Mouse (Mus musculus): ENCODE measurements around the gene Smu1.
A peak's percentile ranks its signal among the peaks of the same experiment; 100 is the strongest.
"Not testable (repeated sequence)": the region's sequence is repeated elsewhere in the genome, so short reads cannot be mapped to it uniquely, and the experiment has no call there.

Gene Smu1

DNA sequence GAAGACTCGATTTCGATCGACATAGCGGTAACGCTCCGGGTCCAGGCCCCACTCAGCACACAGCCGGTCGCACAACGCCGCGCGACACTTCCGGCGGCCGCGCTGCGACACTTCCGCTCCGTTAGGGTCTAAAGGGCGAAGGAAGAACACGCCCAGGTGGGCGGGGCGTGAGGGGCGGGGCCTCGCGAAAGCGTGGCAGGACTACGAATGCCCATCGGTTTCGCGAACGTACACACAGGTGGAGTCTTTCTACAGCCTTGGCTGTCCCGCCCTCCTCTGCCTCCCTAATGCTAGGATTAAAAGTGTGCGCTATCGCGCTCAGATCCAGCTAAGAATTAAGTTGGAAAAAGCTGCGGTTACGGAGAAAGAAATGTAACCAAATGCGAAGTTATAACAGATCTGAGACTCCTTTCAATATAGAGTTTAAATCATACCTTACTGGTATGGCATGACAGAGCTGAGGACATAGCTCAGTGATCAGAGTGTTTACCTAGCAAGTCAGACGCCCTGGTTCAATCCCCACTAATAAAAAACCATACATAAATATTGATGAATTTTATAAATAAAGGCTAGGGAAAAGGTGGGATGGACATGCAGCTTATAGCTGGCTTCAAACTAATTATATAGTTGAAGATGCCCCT is at the start of gene Smu1:
Gene Smu1, minus strand, starts transcription at position 144 of the 641 bp plus-strand sequence.
- DNase-seq (ENCODE audit: low read depth, low spot score) = peak; percentile 99

- DNase-seq (ENCODE audit: low read depth, low spot score) = no peak
These were observed 49.7 kb upstream of the Smu1 start for GRCm38 (mm10) chr4:40807382-40807781.

DNA sequence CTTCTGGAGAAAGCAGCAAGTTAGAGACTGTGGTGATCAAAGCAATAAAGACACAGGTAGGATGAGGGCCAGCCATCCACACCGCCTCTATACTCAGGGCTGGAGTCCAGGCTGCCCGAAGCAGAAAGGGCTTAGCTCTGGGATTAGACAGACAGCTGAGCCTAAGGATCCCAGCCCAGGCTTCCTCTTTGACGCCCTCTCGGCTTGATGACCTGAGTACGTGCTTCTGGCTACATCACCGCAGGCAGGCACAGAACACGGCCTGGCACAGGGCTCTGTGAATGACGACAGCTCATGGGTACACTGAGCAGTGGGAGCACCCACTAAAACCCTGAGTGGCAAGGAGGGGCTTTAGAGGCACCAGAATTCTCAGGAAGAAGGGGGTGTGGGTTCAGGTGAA is 47.7 kb upstream of the Smu1 start:
- DNase-seq (ENCODE audit: low read depth, low spot score) = no peak

DNA sequence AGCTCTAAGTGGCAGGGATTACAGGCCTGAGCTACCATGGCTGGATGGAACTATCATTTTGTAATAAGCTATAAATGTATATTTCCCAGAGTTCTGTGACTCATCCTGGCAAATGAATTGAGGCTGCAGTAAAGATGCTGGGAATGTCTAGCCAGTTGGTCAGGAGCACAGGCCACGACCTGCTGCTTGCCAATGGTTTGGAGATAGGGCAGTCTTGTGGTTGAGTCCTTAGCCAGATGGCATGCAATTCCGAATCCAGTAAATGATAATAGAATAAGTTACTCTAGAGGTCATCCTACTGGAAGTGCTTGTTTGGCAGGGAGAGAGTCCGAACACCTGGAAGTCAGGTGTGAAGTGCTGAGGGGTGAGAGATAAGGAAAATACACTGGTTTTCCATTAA is 45.1 kb upstream of the Smu1 start:
- no peak for DNase-seq (ENCODE audit: low read depth, low spot score)

DNA sequence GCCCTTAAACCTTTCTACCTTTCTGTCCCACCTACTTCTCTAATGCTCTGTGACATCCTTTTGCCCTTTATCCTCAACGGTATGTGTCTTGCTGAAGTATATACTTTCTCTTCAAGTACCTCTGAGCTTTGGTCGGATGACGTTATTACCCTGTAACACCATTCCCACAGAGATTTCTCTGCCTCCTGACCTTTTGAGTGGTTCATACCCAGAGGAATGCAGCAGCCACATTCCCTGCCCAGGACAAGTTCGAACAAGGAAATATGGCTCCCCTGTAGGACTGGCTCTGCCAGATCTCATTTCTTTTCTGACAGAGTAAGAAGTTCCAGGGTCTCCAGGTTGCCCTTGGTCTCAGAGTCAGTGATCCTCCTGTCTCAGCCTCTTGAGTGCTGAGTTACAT is 44.2 kb upstream of the Smu1 start:
- no peak for DNase-seq (ENCODE audit: low read depth, low spot score)

GRCm38 (mm10) chr4:40800873-40801272 is 43.1 kb upstream of the Smu1 start:
- DNase-seq (ENCODE audit: low read depth, low spot score) = no peak

GRCm38 (mm10) chr4:40798833-40799555 is 41.3 kb upstream of the Smu1 start:
- not testable (repeated sequence) for DNase-seq (ENCODE audit: low read depth, low spot score)

DNA sequence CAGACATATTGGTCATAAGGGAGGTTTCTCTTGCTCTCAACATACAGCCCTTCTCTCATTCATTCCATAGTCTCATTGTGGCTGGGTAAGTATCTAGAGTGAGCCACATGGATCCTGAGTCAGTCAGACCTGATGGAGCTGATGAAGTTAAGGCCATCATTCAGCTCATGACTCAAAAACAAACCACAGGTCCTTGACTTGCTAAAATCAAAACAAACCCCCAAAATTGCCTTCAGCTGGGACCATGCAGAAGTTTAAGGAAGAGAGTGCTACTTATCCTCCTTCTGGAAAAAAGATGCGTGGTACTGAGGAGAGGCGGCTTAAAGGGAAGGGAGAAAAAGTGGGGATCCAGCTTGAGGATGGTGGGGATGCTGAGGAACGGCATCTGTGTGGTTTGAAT is 38.0 kb upstream of the Smu1 start:
- no peak for DNase-seq (ENCODE audit: low read depth, low spot score)

- DNase-seq (ENCODE audit: low read depth, low spot score) = no peak
These were observed 36.6 kb upstream of the Smu1 start for GRCm38 (mm10) chr4:40794320-40794719.

DNA sequence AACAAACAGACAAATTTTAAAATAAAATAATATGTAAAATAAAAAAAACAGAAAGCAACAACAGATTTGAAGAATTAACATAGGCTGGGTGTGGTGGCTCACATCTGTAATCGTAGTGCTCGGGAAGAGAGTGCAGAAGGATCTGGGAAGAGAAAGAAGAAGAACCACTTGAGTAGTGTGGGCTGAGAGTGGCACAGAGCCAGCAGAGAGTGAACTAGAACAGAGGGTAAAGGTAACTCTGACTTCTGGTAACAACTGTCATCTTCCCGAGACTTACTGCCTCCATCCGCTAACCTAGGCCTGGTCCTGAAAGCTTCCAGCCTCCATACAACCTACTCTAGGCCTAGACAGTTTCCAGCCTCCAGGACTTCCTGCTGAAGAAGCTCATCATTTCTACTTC is 33.5 kb upstream of the Smu1 start:
- no peak for DNase-seq (ENCODE audit: low read depth, low spot score)

GRCm38 (mm10) chr4:40786578-40786977 is 28.9 kb upstream of the Smu1 start:
- no peak for DNase-seq (ENCODE audit: low read depth, low spot score)

DNA sequence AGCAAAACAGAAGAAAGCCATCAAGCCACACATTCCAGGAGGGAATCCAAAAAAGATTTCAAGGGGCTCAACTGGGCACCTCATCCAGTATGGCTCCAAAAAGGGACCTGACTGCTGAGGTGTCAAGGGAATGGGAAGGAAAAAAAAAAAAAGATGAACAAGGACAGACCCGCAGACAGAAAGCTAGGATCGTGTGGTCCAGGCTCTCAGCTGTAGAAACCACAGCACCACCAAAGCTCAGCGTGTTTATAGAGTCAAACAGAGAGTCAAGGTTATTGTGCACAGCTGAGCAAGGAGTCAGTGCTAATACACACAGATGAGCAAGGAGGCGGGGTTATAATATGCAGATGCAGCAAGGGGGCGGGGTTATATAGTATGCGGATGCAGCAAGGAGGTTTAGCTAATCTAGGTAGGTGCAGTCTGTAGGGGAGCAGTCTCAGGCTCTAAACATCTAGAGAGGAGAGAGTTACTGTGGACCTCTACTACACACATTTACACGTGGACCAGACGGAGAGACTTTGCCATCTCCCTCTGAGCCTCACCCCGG is 28.0 kb upstream of the Smu1 start:
- peak; percentile 65 for DNase-seq (ENCODE audit: low read depth, low spot score)

- DNase-seq (ENCODE audit: low read depth, low spot score) = no peak
These were observed 26.9 kb upstream of the Smu1 start for GRCm38 (mm10) chr4:40784556-40785169.

- DNase-seq (ENCODE audit: low read depth, low spot score) = no peak
These were observed 25.3 kb upstream of the Smu1 start for GRCm38 (mm10) chr4:40783049-40783448.

DNA sequence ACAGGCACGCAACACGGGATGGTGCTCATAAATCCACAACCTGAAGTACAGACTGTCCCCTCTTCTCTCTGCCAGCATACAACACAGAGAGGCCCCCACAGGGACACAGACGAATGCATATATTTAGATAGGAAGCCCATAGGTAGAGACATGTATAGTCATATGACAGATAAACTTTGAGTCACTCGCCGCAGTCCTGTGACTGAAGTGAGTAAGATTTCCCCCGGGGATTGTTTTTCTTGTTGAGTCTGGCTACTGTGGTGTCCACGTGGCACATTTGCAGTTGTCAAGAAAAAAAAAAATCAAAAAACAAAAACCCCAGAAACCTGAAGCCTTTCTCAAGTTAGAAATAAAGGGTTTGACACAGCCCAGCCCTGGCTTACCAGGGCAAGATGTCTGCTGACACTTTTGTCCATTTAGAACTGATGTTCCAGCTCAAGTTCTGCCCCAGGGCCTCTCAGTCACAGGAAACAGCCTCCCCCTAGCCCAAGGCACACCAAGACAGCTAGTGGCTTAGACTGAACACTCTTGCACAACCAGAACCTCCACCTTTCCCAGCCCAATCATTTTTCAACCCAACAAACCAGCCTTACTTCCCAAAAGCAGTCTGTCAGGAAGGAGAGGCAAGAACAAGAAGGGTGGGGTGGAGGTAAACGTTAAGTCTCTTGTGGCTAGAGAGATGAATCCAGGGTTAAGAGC is 24.2 kb upstream of the Smu1 start:
- DNase-seq (ENCODE audit: low read depth, low spot score) = peak; percentile 81

DNA sequence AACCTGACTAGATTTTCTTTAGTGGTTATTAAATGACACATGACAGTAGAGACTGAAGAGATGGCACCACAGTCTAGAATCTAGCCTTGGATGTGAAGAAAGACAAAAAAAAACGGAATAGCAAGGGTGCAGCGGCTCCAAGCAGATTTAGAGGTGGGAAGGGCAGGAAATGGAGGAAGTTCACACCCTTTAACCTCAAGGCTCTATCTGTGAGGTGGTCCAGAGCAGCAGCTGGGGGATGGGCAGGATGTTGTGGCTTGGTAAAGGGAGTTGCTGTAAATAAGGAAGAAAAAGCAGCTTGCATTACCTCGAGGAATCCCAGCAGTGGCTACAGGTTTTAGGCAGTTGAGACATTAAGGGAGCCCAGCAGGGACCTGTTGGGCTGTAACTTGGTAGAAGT is 23.4 kb upstream of the Smu1 start:
- peak; percentile 86 for DNase-seq (ENCODE audit: low read depth, low spot score)

DNA sequence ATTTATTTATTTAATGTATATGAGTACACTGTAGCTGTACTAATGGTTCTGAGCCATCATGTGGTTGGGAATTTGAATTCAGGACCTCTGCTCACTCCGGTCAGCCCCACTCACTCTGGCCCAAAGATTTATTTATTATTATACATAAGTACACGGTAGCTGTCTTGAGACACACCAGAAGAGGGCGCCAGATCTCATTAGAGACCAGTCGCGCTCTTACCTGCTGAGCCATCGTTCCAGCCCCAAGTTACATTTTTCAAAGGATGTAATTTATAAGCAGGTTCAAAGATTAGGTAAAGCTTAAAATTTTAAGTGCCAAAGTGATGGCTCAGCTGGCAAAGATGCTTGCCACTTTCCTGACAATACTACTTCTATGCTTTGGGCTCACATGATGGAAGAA is 20.9 kb upstream of the Smu1 start:
- peak; percentile 56 for DNase-seq (ENCODE audit: low read depth, low spot score)

GRCm38 (mm10) chr4:40777116-40777515 is 19.4 kb upstream of the Smu1 start:
- DNase-seq (ENCODE audit: low read depth, low spot score) = peak; percentile 36

- DNase-seq (ENCODE audit: low read depth, low spot score) = peak; percentile 70
These were observed 18.7 kb upstream of the Smu1 start for GRCm38 (mm10) chr4:40776416-40776815.

DNA sequence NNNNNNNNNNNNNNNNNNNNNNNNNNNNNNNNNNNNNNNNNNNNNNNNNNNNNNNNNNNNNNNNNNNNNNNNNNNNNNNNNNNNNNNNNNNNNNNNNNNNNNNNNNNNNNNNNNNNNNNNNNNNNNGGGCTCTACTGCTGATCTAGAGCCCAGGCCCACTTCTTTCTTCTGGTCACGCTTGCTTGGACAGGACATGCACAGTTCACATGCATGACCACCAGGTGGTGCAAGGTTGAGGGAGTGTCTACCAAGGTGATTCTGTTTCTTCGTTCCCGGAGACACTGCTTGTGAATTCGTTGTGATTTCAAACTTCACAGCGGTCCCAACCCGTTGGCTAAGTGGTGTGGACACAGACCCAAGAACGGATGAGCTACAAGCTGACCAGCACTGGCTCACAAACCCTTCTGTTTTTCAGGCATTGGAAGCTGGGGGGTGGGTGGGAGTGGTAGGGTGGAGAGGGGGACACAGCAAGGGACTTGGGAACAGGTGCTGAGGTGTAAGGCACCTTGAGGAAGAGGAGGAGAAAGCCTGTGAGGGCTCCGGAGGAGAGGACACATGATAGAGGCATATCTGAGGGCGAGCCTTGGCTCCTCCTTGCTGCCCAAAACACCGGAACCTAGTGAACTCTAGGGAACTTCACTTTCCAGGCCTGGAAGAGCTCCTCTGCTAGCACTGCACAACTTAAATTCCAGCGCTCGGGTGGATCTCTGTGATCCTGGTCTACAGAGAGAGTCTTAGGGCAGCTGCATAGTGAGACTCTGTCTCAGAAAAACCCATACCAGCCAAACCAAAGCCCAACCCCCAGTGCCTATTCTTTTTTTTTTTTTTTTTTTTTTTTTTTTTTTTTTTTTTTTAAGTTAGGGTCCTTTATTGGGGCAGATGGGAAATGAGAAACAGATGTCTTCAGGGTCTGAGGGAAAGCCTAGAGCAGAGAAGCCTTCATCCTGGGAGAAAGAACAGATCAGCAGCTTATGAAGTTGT is 16.8 kb upstream of the Smu1 start:
- DNase-seq (ENCODE audit: low read depth, low spot score) = peak; percentile 90

- DNase-seq (ENCODE audit: low read depth, low spot score) = no peak
These were observed 2.2 kb upstream of the Smu1 start for GRCm38 (mm10) chr4:40759876-40760275.
